Mouse (Mus musculus) heart, adult 2 months (tissue): ENCODE measurements around the gene Nrp2.

Experiments used
- CTCF ChIP-seq: fragments of 200-600 bp; IDR thresholded peaks from 2 replicates; pipeline ENCODE4 v1.8.1; 2022; ENCODE audit warnings: antibody characterized with exemption, mild to moderate bottlenecking, moderate library complexity
- EP300 ChIP-seq: fragments of 200-500 bp; IDR thresholded peaks from 2 replicates; pipeline ENCODE4 v1.6.1; 2011; ENCODE audit warnings: low read depth, low read length, control low read depth; ENCODE audit not compliant: insufficient read depth
- POLR2A ChIP-seq: fragments of 200-500 bp; IDR thresholded peaks from 2 replicates; pipeline ENCODE4 v1.6.1; 2011; ENCODE audit warnings: mild to moderate bottlenecking, low read depth, low read length, control low read depth; ENCODE audit not compliant: insufficient read depth

GRCm38 (mm10) chr1:62665771-62666730 lies 37.0 kb upstream of the Nrp2 start:
- TF ChIP-seq CTCF: no peak
- TF ChIP-seq EP300: no peak
- no peak for TF ChIP-seq POLR2A
